Mouse (Mus musculus) adrenal gland, adult 8-10 months (tissue): ENCODE results near the gene Slc4a4. TPM values are rescaled to one million over a fixed set of nuclear protein-coding genes. Genes with fewer than 3 reads are reported as not detected.

Experiments used
- DNase-seq: peaks from one replicate; pipeline ENCODE4 v3.0.0; 2022
- total RNA-seq, 4 experiments: library from RNA; stranded (reverse); gene quantifications; 2 replicates each; pipeline ENCODE4 v1.2.4; 2022

Gene Slc4a4
- total RNA-seq, 4 experiments from 2014 or later, result 4.2 to 26.9 (median 17.4) TPM

GRCm38 (mm10) chr5:89012456-89012855 lies 125.8 kb downstream of the Slc4a4 start:
- no peak for DNase-seq

- no peak for DNase-seq
Observed at GRCm38 (mm10) chr5:89014782-89015181, 128.2 kb downstream of the Slc4a4 start.

GRCm38 (mm10) chr5:89015878-89016277 lies 129.3 kb downstream of the Slc4a4 start:
- DNase-seq, result no peak

GRCm38 (mm10) chr5:89018537-89018936 lies 131.9 kb downstream of the Slc4a4 start:
- DNase-seq, result no peak

GRCm38 (mm10) chr5:89024413-89024812 lies 137.8 kb downstream of the Slc4a4 start:
- no peak for DNase-seq

- no peak for DNase-seq
Observed at GRCm38 (mm10) chr5:89027518-89028085, 141.0 kb downstream of the Slc4a4 start.

- peak; percentile 4 for DNase-seq
Observed at GRCm38 (mm10) chr5:89032647-89033046, 146.0 kb downstream of the Slc4a4 start.

- DNase-seq, result no peak
Observed at GRCm38 (mm10) chr5:89033256-89033655, 146.6 kb downstream of the Slc4a4 start.

- DNase-seq, result no peak
Observed at GRCm38 (mm10) chr5:89036147-89036546, 149.5 kb downstream of the Slc4a4 start.

- DNase-seq, result no peak
Observed at GRCm38 (mm10) chr5:89040814-89041213, 154.2 kb downstream of the Slc4a4 start.

GRCm38 (mm10) chr5:89043846-89044245 lies 157.2 kb downstream of the Slc4a4 start:
- DNase-seq, result no peak

GRCm38 (mm10) chr5:89044801-89045200 lies 158.2 kb downstream of the Slc4a4 start:
- DNase-seq, result no peak

- DNase-seq, result no peak
Observed at GRCm38 (mm10) chr5:89051577-89051976, 165.0 kb downstream of the Slc4a4 start.

- DNase-seq, result no peak
Observed at GRCm38 (mm10) chr5:89052230-89052629, 165.6 kb downstream of the Slc4a4 start.

- DNase-seq, result no peak
Observed at GRCm38 (mm10) chr5:89055656-89056055, 169.0 kb downstream of the Slc4a4 start.

GRCm38 (mm10) chr5:89056370-89056769 lies 169.8 kb downstream of the Slc4a4 start:
- DNase-seq, result no peak

GRCm38 (mm10) chr5:89061097-89061496 lies 174.5 kb downstream of the Slc4a4 start:
- DNase-seq, result no peak

GRCm38 (mm10) chr5:89062286-89062685 lies 175.7 kb downstream of the Slc4a4 start:
- DNase-seq, result no peak

- no peak for DNase-seq
Observed at GRCm38 (mm10) chr5:89067111-89067510, 180.5 kb downstream of the Slc4a4 start.

GRCm38 (mm10) chr5:89068072-89068471 lies 181.5 kb downstream of the Slc4a4 start:
- DNase-seq, result no peak

- DNase-seq, result no peak
Observed at GRCm38 (mm10) chr5:89070051-89070450, 183.4 kb downstream of the Slc4a4 start.

GRCm38 (mm10) chr5:89071957-89072356 lies 185.3 kb downstream of the Slc4a4 start:
- no peak for DNase-seq

- DNase-seq, result no peak
Observed at GRCm38 (mm10) chr5:89077711-89078110, 191.1 kb downstream of the Slc4a4 start.

- DNase-seq, result no peak
Observed at GRCm38 (mm10) chr5:89083476-89083875, 196.9 kb downstream of the Slc4a4 start.

GRCm38 (mm10) chr5:89087916-89088315 lies 201.3 kb downstream of the Slc4a4 start:
- DNase-seq, result no peak
